Mouse (Mus musculus): Measurements from ENCODE around the gene Atxn7l2. TPM values are rescaled to one million over a fixed set of nuclear protein-coding genes. Genes with fewer than 3 reads are reported as not detected.
A peak's percentile ranks its signal among the peaks of the same experiment; 100 is the strongest.

Gene Atxn7l2
- polyA plus RNA-seq, 1 experiment from 2014 or later: 15.3 TPM

DNA sequence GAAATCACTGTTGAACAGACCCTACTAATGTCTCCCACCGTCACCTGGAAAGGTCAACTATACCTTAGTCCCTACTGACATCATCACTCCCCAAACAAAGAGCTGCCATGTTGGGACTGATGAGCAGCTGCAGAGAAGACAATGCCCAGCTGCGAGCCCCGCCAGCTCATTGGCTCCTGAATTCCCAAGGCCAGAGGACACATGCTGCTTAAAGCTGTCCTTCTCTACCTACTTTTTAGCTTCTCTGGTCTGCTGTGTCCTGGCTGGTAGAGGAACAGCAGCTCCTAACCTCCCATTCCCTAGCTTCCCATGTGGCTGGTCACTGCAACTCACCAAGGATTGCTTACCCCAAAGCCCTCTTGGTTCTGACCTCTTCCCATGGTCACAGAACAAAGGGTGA is 58.4 kb downstream of the Atxn7l2 start:
- 88% methylated on average over 3 of the region's 3 CpGs for WGBS
- Histone ChIP-seq H3K4me2 (ENCODE audit: low read length) (no peak overlapping the region), H3K27ac (ENCODE audit: low read depth) (no peak overlapping the region), H3K9me3 (ENCODE audit: control insufficient read depth, low read length) (no peaks in the 10 kb centered on the region), H3K4me1 (replicated peaks; ENCODE audit: control insufficient read depth, insufficient read depth, low read length) (peaks cover 4% of the 10 kb centered on the region; the same call in 1 of the 2 replicates), H3K4me3 (ENCODE audit: low read depth, low read length) (no peak overlapping the region), H3K27me3 (replicated peaks; ENCODE audit: control insufficient read depth, insufficient read depth, low read length) (no peaks in the 10 kb centered on the region), H3K9ac (ENCODE audit: low read length) (no peak overlapping the region), H3K36me3 (ENCODE audit: control insufficient read depth, insufficient read depth, low read length) (no peaks in the 10 kb centered on the region)
- ATAC-seq (replicated peaks; ENCODE audit: low FRiP score, low TSS enrichment, low read depth) (no peak), DNase-seq (ENCODE audit: low spot score) (peak; percentile 47)

Other genes starting within 250 kb of the Atxn7l2 start
- 27.3 and 41.6 TPM in 2 replicates for gene Gstm3, start 241.7 kb downstream of the Atxn7l2 start, polyA plus RNA-seq (2014; fragmentation: Nextera tagmentation; extraction: Ambion mirVana)
- 140 and 141 TPM in 2 replicates for gene Gstm2, start 224.5 kb downstream of the Atxn7l2 start, polyA plus RNA-seq (2014; fragmentation: Nextera tagmentation; extraction: Ambion mirVana)
- 186 and 220 TPM in 2 replicates for gene Gstm1, start 193.0 kb downstream of the Atxn7l2 start, polyA plus RNA-seq (2014; fragmentation: Nextera tagmentation; extraction: Ambion mirVana)
- 20.4 and 20.6 TPM in 2 replicates for gene Gstm4, start 166.0 kb downstream of the Atxn7l2 start, polyA plus RNA-seq (2014; fragmentation: Nextera tagmentation; extraction: Ambion mirVana)
- 38.6 and 42.2 TPM in 2 replicates for gene Ampd2, start 124.3 kb downstream of the Atxn7l2 start, polyA plus RNA-seq (2014; fragmentation: Nextera tagmentation; extraction: Ambion mirVana)
- gene Gnat2, start 118.1 kb downstream of the Atxn7l2 start, polyA plus RNA-seq (2014; fragmentation: Nextera tagmentation; extraction: Ambion mirVana): 0.93 and 1.6 TPM in 2 replicates
- gene Gnai3, start 64.8 kb downstream of the Atxn7l2 start, polyA plus RNA-seq (2014; fragmentation: Nextera tagmentation; extraction: Ambion mirVana): 171 and 182 TPM in 2 replicates
- 0.04 and 0.26 TPM in 2 replicates for gene Gpr61, start 56.1 kb downstream of the Atxn7l2 start, polyA plus RNA-seq (2014; fragmentation: Nextera tagmentation; extraction: Ambion mirVana)
- 3.0 and 3.5 TPM in 2 replicates for gene Amigo1, start 24.6 kb downstream of the Atxn7l2 start, polyA plus RNA-seq (2014; fragmentation: Nextera tagmentation; extraction: Ambion mirVana)
- gene Cyb561d1, start 9.7 kb downstream of the Atxn7l2 start, polyA plus RNA-seq (2014; fragmentation: Nextera tagmentation; extraction: Ambion mirVana): 2.3 and 2.6 TPM in 2 replicates
- 0.08 and 0.36 TPM in 2 replicates for gene Sypl2, start 15.7 kb upstream of the Atxn7l2 start, polyA plus RNA-seq (2014; fragmentation: Nextera tagmentation; extraction: Ambion mirVana)
- 319 and 324 TPM in 2 replicates for gene Psma5, start 46.0 kb upstream of the Atxn7l2 start, polyA plus RNA-seq (2014; fragmentation: Nextera tagmentation; extraction: Ambion mirVana)
- 11.4 and 13.5 TPM in 2 replicates for gene Sort1, start 73.1 kb upstream of the Atxn7l2 start, polyA plus RNA-seq (2014; fragmentation: Nextera tagmentation; extraction: Ambion mirVana)
- not detected in 2 replicates for gene Mybphl, start 154.0 kb upstream of the Atxn7l2 start, polyA plus RNA-seq (2014; fragmentation: Nextera tagmentation; extraction: Ambion mirVana)
- 35.1 and 41.4 TPM in 2 replicates for gene Psrc1, start 172.9 kb upstream of the Atxn7l2 start, polyA plus RNA-seq (2014; fragmentation: Nextera tagmentation; extraction: Ambion mirVana)
- 7.8 and 7.9 TPM in 2 replicates for gene Celsr2, start 204.6 kb upstream of the Atxn7l2 start, polyA plus RNA-seq (2014; fragmentation: Nextera tagmentation; extraction: Ambion mirVana)
- 136 and 140 TPM in 2 replicates for gene Sars, start 234.3 kb upstream of the Atxn7l2 start, polyA plus RNA-seq (2014; fragmentation: Nextera tagmentation; extraction: Ambion mirVana)